Mouse (Mus musculus): ENCODE results near the gene Lnx1.

The Lnx1 gene

DNA sequence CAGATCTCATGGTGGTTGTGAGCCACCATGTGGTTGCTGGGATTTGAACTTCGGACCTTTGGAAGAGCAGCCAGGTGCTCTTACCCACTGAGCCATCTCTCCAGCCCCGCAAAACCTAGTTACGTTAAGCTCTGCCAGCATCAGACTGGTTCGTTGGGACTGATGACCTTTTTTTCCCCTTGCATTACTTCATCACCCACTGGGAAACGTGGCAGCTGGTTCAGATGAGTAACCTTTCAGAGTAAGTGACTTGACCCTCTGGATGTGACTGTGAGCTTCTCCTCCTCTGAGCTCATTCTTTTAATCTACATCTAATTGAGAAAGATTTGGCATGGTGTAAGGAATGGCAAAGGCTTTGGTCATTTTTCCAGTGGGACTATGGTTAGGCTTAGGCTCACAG is 102.7 kb downstream of the Lnx1 start:
- DNase-seq, result no peak

GRCm38 (mm10) chr5:74593147-74593546 is 109.6 kb downstream of the Lnx1 start:
- no peak for DNase-seq

DNA sequence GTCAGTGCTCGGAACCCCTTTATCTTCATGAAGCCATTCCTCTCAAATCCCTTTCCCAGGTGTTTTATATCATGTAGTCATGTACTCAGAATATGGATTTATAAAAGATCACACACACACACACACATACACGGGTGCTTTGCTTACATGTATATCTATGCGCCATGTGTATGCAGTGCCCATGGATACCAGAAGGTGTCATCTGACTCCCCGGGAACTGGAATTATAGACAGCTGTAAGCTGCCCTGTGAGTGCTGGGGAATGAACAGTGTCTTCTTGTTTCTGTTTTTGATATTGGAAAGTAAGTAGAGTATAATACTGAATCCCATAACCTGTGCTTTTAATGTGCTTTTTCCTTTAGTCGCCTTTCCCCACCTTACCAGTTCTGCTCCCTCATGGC is 111.3 kb downstream of the Lnx1 start:
- no peak for DNase-seq

DNA sequence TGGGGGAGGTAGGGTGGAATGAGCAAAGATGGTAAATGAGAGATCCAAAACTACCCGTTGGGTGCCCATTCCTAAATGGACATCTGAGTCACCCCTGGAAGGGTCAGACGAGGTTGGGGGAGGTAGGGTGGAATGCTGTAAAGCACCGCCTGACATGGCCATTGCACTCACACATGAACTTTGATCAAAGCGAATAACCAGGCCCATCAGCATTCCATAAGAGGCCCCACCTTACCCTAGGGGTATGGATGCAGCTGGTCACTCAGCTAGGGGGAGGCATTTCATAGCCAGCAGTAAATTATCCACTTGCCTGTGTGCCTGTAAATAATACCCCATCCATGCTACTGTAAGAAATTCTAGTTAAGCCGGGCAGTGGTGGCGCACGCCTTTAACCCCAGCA is 113.6 kb downstream of the Lnx1 start:
- no peak for DNase-seq

GRCm38 (mm10) chr5:74571767-74572166 is 130.9 kb downstream of the Lnx1 start:
- DNase-seq, result no peak

- no peak for DNase-seq
These were observed 141.6 kb downstream of the Lnx1 start for GRCm38 (mm10) chr5:74561151-74561550.

DNA sequence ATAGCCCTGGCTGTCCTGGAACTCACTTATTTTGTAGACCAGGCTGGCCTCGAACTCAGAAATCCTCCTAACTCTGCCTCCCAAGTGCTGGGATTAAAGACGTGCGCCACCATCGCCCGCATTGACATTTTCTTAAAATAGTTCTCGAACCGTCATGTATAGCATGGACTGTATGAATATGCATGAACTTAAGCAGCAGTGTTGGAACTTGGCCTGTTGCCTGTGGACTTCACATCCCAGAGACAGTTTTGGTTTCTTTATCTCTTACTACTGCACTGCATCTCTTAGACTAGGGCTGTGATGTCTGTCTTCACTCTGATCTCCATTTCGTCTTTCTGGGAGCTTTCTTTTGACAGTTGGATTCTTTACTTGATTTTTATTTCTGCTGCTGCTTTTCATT is 153.1 kb downstream of the Lnx1 start:
- DNase-seq, result no peak

- DNase-seq, result no peak
These were observed 157.1 kb downstream of the Lnx1 start for GRCm38 (mm10) chr5:74545606-74546005.
